Mouse (Mus musculus): ENCODE measurements around the gene Gm49380. TPM values are rescaled to one million over a fixed set of nuclear protein-coding genes. Genes with fewer than 3 reads are reported as not detected.

Gm49380 gene
- total RNA-seq, 2 experiments from 2014 or later = not detected

GRCm38 (mm10) chr9:44048541-44049380 lies 64.5 kb downstream of the Gm49380 start:
- no peak for ATAC-seq (replicated peaks; ENCODE audit: poor library complexity)

GRCm38 (mm10) chr9:44047571-44048490 lies 65.5 kb downstream of the Gm49380 start:
- peak; percentile 32; the same call in 1 of the 2 replicates for ATAC-seq (replicated peaks; ENCODE audit: poor library complexity)

- no peak for ATAC-seq (replicated peaks; ENCODE audit: poor library complexity)
Observed at GRCm38 (mm10) chr9:44047071-44047470, 66.2 kb downstream of the Gm49380 start.

- no peak for ATAC-seq (replicated peaks; ENCODE audit: poor library complexity)
Observed at GRCm38 (mm10) chr9:44046426-44046825, 66.9 kb downstream of the Gm49380 start.

GRCm38 (mm10) chr9:44045884-44046272 lies 67.4 kb downstream of the Gm49380 start:
- no peak for ATAC-seq (replicated peaks; ENCODE audit: poor library complexity)

- ATAC-seq (replicated peaks; ENCODE audit: poor library complexity) = no peak
Observed at GRCm38 (mm10) chr9:44045158-44045883, 68.0 kb downstream of the Gm49380 start.

- no peak for ATAC-seq (replicated peaks; ENCODE audit: poor library complexity)
Observed at GRCm38 (mm10) chr9:44044426-44045157, 68.7 kb downstream of the Gm49380 start.

GRCm38 (mm10) chr9:44043708-44044425 lies 69.4 kb downstream of the Gm49380 start:
- ATAC-seq (replicated peaks; ENCODE audit: poor library complexity) = peak; percentile 61

GRCm38 (mm10) chr9:44042836-44043707 lies 70.2 kb downstream of the Gm49380 start, which contains the start of gene Thy1:
Thy1 (plus strand) TSS chr9:44043384.
- ATAC-seq (replicated peaks; ENCODE audit: poor library complexity) = 0 out of 2 replicates have a peak, but pooled peaks have one; percentile 15

- ATAC-seq (replicated peaks; ENCODE audit: poor library complexity) = no peak
Observed at GRCm38 (mm10) chr9:44042396-44042680, 71.0 kb downstream of the Gm49380 start.

GRCm38 (mm10) chr9:44041511-44042395 lies 71.5 kb downstream of the Gm49380 start:
- no peak for ATAC-seq (replicated peaks; ENCODE audit: poor library complexity)

GRCm38 (mm10) chr9:44037106-44037505 lies 76.2 kb downstream of the Gm49380 start:
- no peak for ATAC-seq (replicated peaks; ENCODE audit: poor library complexity)

GRCm38 (mm10) chr9:44033957-44034727 lies 79.2 kb downstream of the Gm49380 start:
- ATAC-seq (replicated peaks; ENCODE audit: poor library complexity) = no peak

GRCm38 (mm10) chr9:44033317-44033716 lies 80.0 kb downstream of the Gm49380 start:
- ATAC-seq (replicated peaks; ENCODE audit: poor library complexity) = no peak

GRCm38 (mm10) chr9:44031946-44032345 lies 81.4 kb downstream of the Gm49380 start:
- ATAC-seq (replicated peaks; ENCODE audit: poor library complexity) = peak; percentile 38; the same call in 1 of the 2 replicates

GRCm38 (mm10) chr9:44031079-44031478 lies 82.2 kb downstream of the Gm49380 start:
- ATAC-seq (replicated peaks; ENCODE audit: poor library complexity) = peak; percentile 76

GRCm38 (mm10) chr9:44030646-44031045 lies 82.7 kb downstream of the Gm49380 start:
- no peak for ATAC-seq (replicated peaks; ENCODE audit: poor library complexity)

Data from megakaryocyte progenitor cell, adult 5-6 weeks (primary cell).